Mouse (Mus musculus) neural tube, embryonic 15.5 days (tissue): ENCODE data around the gene Tbx4. TPM values are rescaled to one million over a fixed set of nuclear protein-coding genes. Genes with fewer than 3 reads are reported as not detected.
A peak's percentile ranks its signal among the peaks of the same experiment; 100 is the strongest.

Experiments used
- ATAC-seq: fragments of 200-750 bp; cut with Nextera tagmentation; 2 replicates; pipeline ENCODE4 v1.8.0; 2017; ENCODE audit warnings: mild to moderate bottlenecking, moderate TSS enrichment, moderate library complexity; ENCODE audit not compliant: low FRiP score
- H3K27ac ChIP-seq: fragments of 300-500 bp; sonication (generic); replicated peaks from 2 replicates; pipeline ENCODE4 v1.5.1; 2015; ENCODE audit warnings: mild to moderate bottlenecking, inconsistent platforms
- H3K27me3 ChIP-seq: fragments of 300-500 bp; sonication (generic); replicated peaks from 2 replicates; pipeline ENCODE4 v1.6.1; 2015; ENCODE audit warnings: inconsistent platforms
- H3K36me3 ChIP-seq: fragments of 300-500 bp; sonication (generic); 2 replicates; pipeline ENCODE4 v1.6.1; 2015; ENCODE audit warnings: inconsistent platforms
- H3K4me1 ChIP-seq: fragments of 300-500 bp; sonication (generic); 2 replicates; pipeline ENCODE4 v1.6.1; 2015; ENCODE audit warnings: inconsistent platforms
- H3K4me2 ChIP-seq: fragments of 300-500 bp; sonication (generic); 2 replicates; pipeline ENCODE4 v1.6.1; 2015; ENCODE audit warnings: inconsistent platforms, mild to moderate bottlenecking, moderate library complexity
- H3K4me3 ChIP-seq: fragments of 300-500 bp; sonication (generic); replicated peaks from 2 replicates; pipeline ENCODE4 v1.5.1; 2015; ENCODE audit warnings: mild to moderate bottlenecking, inconsistent platforms
- H3K9ac ChIP-seq: fragments of 300-500 bp; sonication (generic); replicated peaks from 2 replicates; pipeline ENCODE4 v1.6.1; 2015; ENCODE audit warnings: mild to moderate bottlenecking, inconsistent platforms
- H3K9me3 ChIP-seq: fragments of 300-500 bp; sonication (generic); replicated peaks from 2 replicates; pipeline ENCODE4 v1.6.1; 2016; ENCODE audit warnings: inconsistent platforms
- WGBS: fragments of 180-500 bp; shearing (Covaris S2); methylation state at CpG from one replicate; pipeline ENCODE4 v1.1.7; 2015; ENCODE audit warnings: mixed read lengths; 5-methylcytosine and 5-hydroxymethylcytosine counted together
- polyA plus RNA-seq: library from polyadenylated mRNA; unstranded; fragments of >200 nt; fragmentation: Nextera tagmentation; extraction: Ambion mirVana; gene quantifications from 2 replicates; pipeline ENCODE4 v1.2.1, GENCODE M21; 2015

Tbx4 gene
- polyA plus RNA-seq: 0.19 and 0.29 TPM in 2 replicates

GRCm38 (mm10) chr11:85885665-85886428 lies at the start of gene Tbx4:
TSS of gene Tbx4 (plus strand) at chr11:85886422.
- no peaks in the 10 kb centered on the region for H3K36me3 ChIP-seq
- no peak within 1 kb of the TSS for H3K9ac ChIP-seq
- 0 out of 2 replicates have a peak, but pooled peaks cover 6% of the 10 kb centered on the region for H3K4me1 ChIP-seq
- 15% methylated on average over 27 of the region's 28 CpGs for WGBS
- H3K9me3 ChIP-seq: no peaks in the 10 kb centered on the region
- H3K4me2 ChIP-seq: no peak within 1 kb of the TSS
- no peak within 1 kb of the TSS for H3K27ac ChIP-seq
- no peak for ATAC-seq
- H3K27me3 ChIP-seq: peaks cover 91% of the 10 kb centered on the region
- H3K4me3 ChIP-seq: no peak within 1 kb of the TSS

- Histone ChIP-seq H3K4me1 (peaks cover 33% of the 10 kb centered on the region), H3K27me3 (peaks cover 88% of the 10 kb centered on the region), H3K36me3 (no peaks in the 10 kb centered on the region), H3K4me2 (peak overlapping the region; percentile 42; the same call in 1 of the 2 replicates), H3K4me3 (peak overlapping the region; percentile 23), H3K27ac (no peak overlapping the region), H3K9me3 (no peaks in the 10 kb centered on the region), H3K9ac (no peak overlapping the region)
- no peak for ATAC-seq
- WGBS: 3% methylated on average over 32 of the region's 32 CpGs
Measured at GRCm38 (mm10) chr11:85836523-85837290, 49.5 kb upstream of the Tbx4 start.

GRCm38 (mm10) chr11:85837291-85837647 lies 49.0 kb upstream of the Tbx4 start:
- peak overlapping the region; percentile 23 for H3K4me3 ChIP-seq
- no peak overlapping the region for H3K9ac ChIP-seq
- no peaks in the 10 kb centered on the region for H3K36me3 ChIP-seq

GRCm38 (mm10) chr11:85837648-85838423 lies 48.4 kb upstream of the Tbx4 start:
- H3K9ac ChIP-seq: no peak overlapping the region
- under 1% methylated on average over 67 of the region's 67 CpGs for WGBS
- no peak for ATAC-seq
- H3K4me2 ChIP-seq: peak overlapping the region; percentile 42
- no peaks in the 10 kb centered on the region for H3K36me3 ChIP-seq
- H3K27ac ChIP-seq: no peak overlapping the region
- peaks cover 90% of the 10 kb centered on the region for H3K27me3 ChIP-seq
- peak overlapping the region; percentile 23 for H3K4me3 ChIP-seq
- peaks cover 32% of the 10 kb centered on the region for H3K4me1 ChIP-seq
- no peaks in the 10 kb centered on the region for H3K9me3 ChIP-seq

More at GRCm38 (mm10) chr11:85837291-85837647, 49.0 kb upstream of the Tbx4 start:
- Histone ChIP-seq H3K27ac (no peak overlapping the region), H3K4me1 (peaks cover 32% of the 10 kb centered on the region), H3K27me3 (peaks cover 88% of the 10 kb centered on the region), H3K4me2 (peak overlapping the region; percentile 42; the same call in 1 of the 2 replicates), H3K9me3 (no peaks in the 10 kb centered on the region)
- ATAC-seq: no peak
- 2% methylated on average over 18 of the region's 18 CpGs for WGBS

- H3K4me1 ChIP-seq: peaks cover 34% of the 10 kb centered on the region
- H3K9ac ChIP-seq: no peak overlapping the region
- H3K4me2 ChIP-seq: peak overlapping the region; percentile 42
- 7% methylated on average over 20 of the region's 20 CpGs for WGBS
- no peak overlapping the region for H3K27ac ChIP-seq
- no peak for ATAC-seq
- H3K27me3 ChIP-seq: peaks cover 98% of the 10 kb centered on the region
- no peaks in the 10 kb centered on the region for H3K9me3 ChIP-seq
- H3K4me3 ChIP-seq: peak overlapping the region; percentile 23
- H3K36me3 ChIP-seq: no peaks in the 10 kb centered on the region
Measured at GRCm38 (mm10) chr11:85838424-85839257, 47.6 kb upstream of the Tbx4 start.

- H3K27ac ChIP-seq: no peak overlapping the region
- H3K4me1 ChIP-seq: peaks cover 42% of the 10 kb centered on the region
- no peak overlapping the region for H3K9ac ChIP-seq
- 15% methylated on average over 7 of the region's 7 CpGs for WGBS
- H3K36me3 ChIP-seq: no peaks in the 10 kb centered on the region
- peaks cover 98% of the 10 kb centered on the region for H3K27me3 ChIP-seq
- no peak overlapping the region for H3K4me3 ChIP-seq
- no peaks in the 10 kb centered on the region for H3K9me3 ChIP-seq
- ATAC-seq: no peak
- H3K4me2 ChIP-seq: peak overlapping the region; percentile 28; the same call in 1 of the 2 replicates
Measured at GRCm38 (mm10) chr11:85839258-85840030, 46.8 kb upstream of the Tbx4 start.

GRCm38 (mm10) chr11:85840031-85840802 lies 46.0 kb upstream of the Tbx4 start:
- Histone ChIP-seq H3K27me3 (peaks cover 98% of the 10 kb centered on the region), H3K9ac (no peak overlapping the region), H3K36me3 (no peaks in the 10 kb centered on the region), H3K4me3 (0 out of 2 replicates have a peak overlapping the region, but pooled peaks have one; percentile 12), H3K27ac (no peak overlapping the region), H3K4me1 (peaks cover 46% of the 10 kb centered on the region), H3K9me3 (no peaks in the 10 kb centered on the region), H3K4me2 (peak overlapping the region; percentile 28)
- ATAC-seq: no peak
- 6% methylated on average over 27 of the region's 27 CpGs for WGBS

GRCm38 (mm10) chr11:85840803-85841145 lies 45.4 kb upstream of the Tbx4 start:
- Histone ChIP-seq H3K4me1 (peaks cover 46% of the 10 kb centered on the region), H3K27ac (no peak overlapping the region), H3K9ac (no peak overlapping the region), H3K4me3 (0 out of 2 replicates have a peak overlapping the region, but pooled peaks have one; percentile 12), H3K4me2 (peak overlapping the region; percentile 28), H3K9me3 (no peaks in the 10 kb centered on the region), H3K36me3 (no peaks in the 10 kb centered on the region), H3K27me3 (peaks cover 98% of the 10 kb centered on the region)
- 4% methylated on average over 21 of the region's 21 CpGs for WGBS
- no peak for ATAC-seq

- no peak for ATAC-seq
- Histone ChIP-seq H3K9me3 (no peaks in the 10 kb centered on the region), H3K27me3 (peaks cover 98% of the 10 kb centered on the region), H3K9ac (no peak overlapping the region), H3K4me3 (no peak overlapping the region), H3K27ac (no peak overlapping the region), H3K4me1 (peaks cover 46% of the 10 kb centered on the region), H3K4me2 (peak overlapping the region; percentile 63; the same call in 1 of the 2 replicates), H3K36me3 (no peaks in the 10 kb centered on the region)
- WGBS: 10% methylated on average over 8 of the region's 8 CpGs
Measured at GRCm38 (mm10) chr11:85841211-85841681, 45.0 kb upstream of the Tbx4 start.
